Mouse (Mus musculus): ENCODE measurements around the gene Trib2. TPM values are rescaled to one million over a fixed set of nuclear protein-coding genes. Genes with fewer than 3 reads are reported as not detected.

The Trib2 gene
- polyA plus RNA-seq, 1 experiment from 2014 or later: 22.5 TPM

GRCm38 (mm10) chr12:15832674-15833052 lies 15.9 kb upstream of the Trib2 start:
- Histone ChIP-seq H3K27me3 (replicated peaks) (no peaks in the 10 kb centered on the region), H3K4me2 (no peak overlapping the region), H3K4me3 (replicated peaks) (no peak overlapping the region), H3K4me1 (no peaks in the 10 kb centered on the region), H3K27ac (no peak overlapping the region), H3K9me3 (no peaks in the 10 kb centered on the region), H3K36me3 (no peaks in the 10 kb centered on the region), H3K9ac (no peak overlapping the region)
- ATAC-seq (ENCODE audit: insufficient read depth, low FRiP score, low read depth): no peak
- WGBS: 89% methylated on average over 7 of the region's 7 CpGs

- Histone ChIP-seq H3K36me3 (no peaks in the 10 kb centered on the region), H3K4me2 (no peak overlapping the region), H3K9ac (no peak overlapping the region), H3K4me1 (no peaks in the 10 kb centered on the region), H3K27me3 (replicated peaks) (no peaks in the 10 kb centered on the region), H3K4me3 (replicated peaks) (no peak overlapping the region), H3K9me3 (no peaks in the 10 kb centered on the region), H3K27ac (no peak overlapping the region)
- ATAC-seq (ENCODE audit: insufficient read depth, low FRiP score, low read depth): no peak
- WGBS: 80% methylated on average over 3 of the region's 3 CpGs
These were observed 15.4 kb upstream of the Trib2 start for GRCm38 (mm10) chr12:15831941-15832673.

DNA sequence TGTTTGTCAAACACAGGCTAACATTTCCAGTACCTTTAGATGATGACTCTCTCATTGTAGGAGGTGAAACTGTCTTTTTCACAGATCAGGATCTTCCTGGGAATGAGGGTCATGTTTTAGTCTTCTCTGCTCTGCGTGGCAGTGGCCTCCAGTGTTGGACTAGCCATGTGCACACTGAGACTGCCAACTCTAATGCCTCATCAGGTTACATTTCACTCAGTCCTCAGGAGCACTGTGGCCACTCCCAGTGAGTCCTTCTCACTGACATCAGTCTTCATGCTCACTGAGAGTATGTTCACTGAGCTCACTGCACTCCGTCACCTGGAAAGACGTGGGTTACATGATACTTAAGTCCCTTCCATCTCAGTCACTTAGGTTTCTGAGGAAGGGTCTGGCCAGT lies 14.0 kb upstream of the Trib2 start:
- no peaks in the 10 kb centered on the region for H3K4me1 ChIP-seq
- WGBS: 77% methylated on average over 3 of the region's 3 CpGs
- H3K4me3 ChIP-seq (replicated peaks): no peak overlapping the region
- ATAC-seq (ENCODE audit: insufficient read depth, low FRiP score, low read depth): no peak
- no peaks in the 10 kb centered on the region for H3K9me3 ChIP-seq
- H3K36me3 ChIP-seq: no peaks in the 10 kb centered on the region
- H3K9ac ChIP-seq: no peak overlapping the region
- no peak overlapping the region for H3K4me2 ChIP-seq
- no peaks in the 10 kb centered on the region for H3K27me3 ChIP-seq (replicated peaks)
- no peak overlapping the region for H3K27ac ChIP-seq

DNA sequence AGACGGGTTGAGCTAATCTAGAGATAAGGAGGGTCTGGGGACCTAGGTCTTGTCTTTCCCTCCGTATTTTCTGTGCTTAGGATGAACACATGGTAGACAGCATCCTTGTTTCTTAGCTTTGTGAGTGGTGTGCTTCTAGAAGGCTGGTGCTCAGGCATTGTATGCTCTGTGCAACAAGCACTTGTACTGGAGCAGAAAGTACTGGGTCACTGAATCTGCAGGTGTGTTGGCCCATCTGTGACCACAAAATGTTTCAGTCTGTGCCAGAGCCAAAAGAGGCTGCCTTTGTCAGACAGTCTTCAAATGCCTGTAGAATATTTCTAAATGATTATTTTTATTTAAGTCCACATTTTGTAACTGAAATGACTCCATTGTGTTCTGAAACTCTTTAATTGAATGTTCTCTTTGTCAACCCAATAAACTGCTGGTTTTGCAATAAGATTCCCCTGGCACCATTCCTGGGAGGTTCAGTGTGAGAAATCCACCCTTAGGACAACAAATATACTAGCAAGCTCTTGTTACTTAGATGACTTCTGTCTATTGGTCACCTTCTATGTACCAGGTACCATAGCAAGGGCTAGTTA lies 12.2 kb upstream of the Trib2 start:
- Histone ChIP-seq H3K27ac (no peak overlapping the region), H3K4me3 (replicated peaks) (no peak overlapping the region), H3K4me1 (no peaks in the 10 kb centered on the region), H3K9me3 (no peaks in the 10 kb centered on the region), H3K36me3 (no peaks in the 10 kb centered on the region), H3K27me3 (replicated peaks) (no peaks in the 10 kb centered on the region), H3K9ac (no peak overlapping the region), H3K4me2 (no peak overlapping the region)
- no peak for ATAC-seq (ENCODE audit: insufficient read depth, low FRiP score, low read depth)
- 55% methylated on average over 2 of the region's 2 CpGs for WGBS

- Histone ChIP-seq H3K4me3 (replicated peaks) (no peak overlapping the region), H3K27me3 (replicated peaks) (no peaks in the 10 kb centered on the region), H3K4me2 (no peak overlapping the region), H3K4me1 (0 out of 2 replicates have a peak, but pooled peaks cover 6% of the 10 kb centered on the region), H3K27ac (no peak overlapping the region), H3K9ac (no peak overlapping the region), H3K36me3 (no peaks in the 10 kb centered on the region), H3K9me3 (no peaks in the 10 kb centered on the region)
- no peak for ATAC-seq (ENCODE audit: insufficient read depth, low FRiP score, low read depth)
These were observed 4.3 kb upstream of the Trib2 start for GRCm38 (mm10) chr12:15821019-15821418.

DNA sequence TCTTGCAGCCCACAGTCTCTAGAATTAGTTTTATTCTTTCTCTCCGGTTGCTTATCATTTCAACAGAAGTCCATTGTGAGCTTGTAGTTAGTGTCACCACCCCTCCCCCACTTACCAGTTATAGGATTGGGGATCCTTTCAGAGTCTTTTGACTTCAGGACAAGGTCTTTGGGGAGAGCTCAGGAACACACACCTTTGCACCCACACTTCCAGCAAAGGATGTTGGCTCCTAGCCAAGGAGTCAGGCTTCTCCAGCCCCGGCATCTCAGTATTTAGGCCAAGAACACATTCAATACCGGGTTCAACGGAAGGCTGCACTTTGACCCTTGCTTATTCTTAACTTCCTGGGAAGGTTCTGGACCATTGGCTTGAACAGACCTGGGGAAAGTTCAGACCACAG lies 643 bp upstream of the Trib2 start:
- no peaks in the 10 kb centered on the region for H3K27me3 ChIP-seq (replicated peaks)
- H3K9me3 ChIP-seq: no peaks in the 10 kb centered on the region
- 0 out of 2 replicates have a peak, but pooled peaks cover 6% of the 10 kb centered on the region for H3K4me1 ChIP-seq
- peak overlapping the region; percentile 91 for H3K4me2 ChIP-seq
- WGBS: 19% methylated on average over 4 of the region's 4 CpGs
- H3K27ac ChIP-seq: peak overlapping the region; percentile 89; the same call in 1 of the 2 replicates
- peak overlapping the region; percentile 76 for H3K4me3 ChIP-seq (replicated peaks)
- ATAC-seq (ENCODE audit: insufficient read depth, low FRiP score, low read depth): no peak
- no peaks in the 10 kb centered on the region for H3K36me3 ChIP-seq
- peak overlapping the region; percentile 37; the same call in 1 of the 2 replicates for H3K9ac ChIP-seq

GRCm38 (mm10) chr12:15816254-15816605 lies 492 bp downstream of the Trib2 start:
- Histone ChIP-seq H3K4me1 (0 out of 2 replicates have a peak, but pooled peaks cover 6% of the 10 kb centered on the region), H3K27ac (peak overlapping the region; percentile 89), H3K4me3 (replicated peaks) (peak overlapping the region; percentile 76), H3K4me2 (peak overlapping the region; percentile 91), H3K36me3 (no peaks in the 10 kb centered on the region), H3K27me3 (replicated peaks) (no peaks in the 10 kb centered on the region), H3K9me3 (no peaks in the 10 kb centered on the region), H3K9ac (peak overlapping the region; percentile 85; the same call in 1 of the 2 replicates)
- 0% methylated on average over 23 of the region's 23 CpGs for WGBS
- ATAC-seq (ENCODE audit: insufficient read depth, low FRiP score, low read depth): no peak

DNA sequence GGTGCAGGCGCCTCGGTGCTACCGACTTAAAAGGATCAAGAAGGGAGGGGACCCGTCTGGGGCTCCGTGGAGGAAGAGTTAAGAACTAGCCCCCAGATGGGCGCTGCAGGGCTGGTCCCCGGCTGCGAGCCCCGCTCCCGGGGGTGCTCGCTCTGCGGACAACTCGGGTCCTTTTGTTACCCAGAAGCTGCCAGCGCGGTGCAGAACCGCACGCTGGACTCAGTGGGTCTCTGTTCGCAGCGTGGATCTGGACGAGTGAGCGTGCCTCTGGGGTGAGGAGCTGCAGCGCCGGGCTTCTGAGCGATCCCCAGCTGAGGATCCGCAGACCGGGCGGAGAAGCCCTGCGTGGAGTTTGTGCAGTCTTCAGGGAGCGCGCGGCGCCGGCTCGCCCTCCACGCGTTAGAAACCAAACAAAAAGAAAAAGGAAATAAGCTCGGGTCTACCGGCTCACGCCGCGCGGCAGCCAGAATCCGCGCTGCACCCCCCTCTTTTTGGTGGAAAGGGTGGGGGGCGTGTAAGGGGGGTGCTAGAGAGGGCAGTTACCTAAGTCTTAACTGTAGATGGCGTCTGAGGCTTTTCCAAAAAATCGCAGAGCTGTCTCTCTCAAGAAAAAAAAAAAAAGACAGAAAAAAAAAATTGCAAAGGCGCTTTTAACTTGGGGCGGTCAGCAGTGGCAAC lies 1.0 kb downstream of the Trib2 start:
- H3K36me3 ChIP-seq: no peaks in the 10 kb centered on the region
- WGBS: under 1% methylated on average over 49 of the region's 49 CpGs
- H3K4me2 ChIP-seq: peak overlapping the region; percentile 91
- no peaks in the 10 kb centered on the region for H3K9me3 ChIP-seq
- peak; percentile 25; the same call in 1 of the 2 replicates for ATAC-seq (ENCODE audit: insufficient read depth, low FRiP score, low read depth)
- H3K27me3 ChIP-seq (replicated peaks): no peaks in the 10 kb centered on the region
- H3K9ac ChIP-seq: peak overlapping the region; percentile 85
- 0 out of 2 replicates have a peak, but pooled peaks cover 11% of the 10 kb centered on the region for H3K4me1 ChIP-seq
- H3K4me3 ChIP-seq (replicated peaks): peak overlapping the region; percentile 76
- H3K27ac ChIP-seq: peak overlapping the region; percentile 89

- Histone ChIP-seq H3K4me2 (peak overlapping the region; percentile 91), H3K4me3 (replicated peaks) (peak overlapping the region; percentile 76), H3K36me3 (no peaks in the 10 kb centered on the region), H3K9me3 (no peaks in the 10 kb centered on the region), H3K9ac (peak overlapping the region; percentile 85), H3K27ac (peak overlapping the region; percentile 89), H3K4me1 (0 out of 2 replicates have a peak, but pooled peaks cover 11% of the 10 kb centered on the region), H3K27me3 (replicated peaks) (no peaks in the 10 kb centered on the region)
- WGBS: under 1% methylated on average over 23 of the region's 23 CpGs
- no peak for ATAC-seq (ENCODE audit: insufficient read depth, low FRiP score, low read depth)
These were observed 1.5 kb downstream of the Trib2 start for GRCm38 (mm10) chr12:15815170-15815575.

- Histone ChIP-seq H3K27ac (peak overlapping the region; percentile 89), H3K36me3 (no peaks in the 10 kb centered on the region), H3K9ac (peak overlapping the region; percentile 85), H3K4me2 (peak overlapping the region; percentile 91), H3K9me3 (no peaks in the 10 kb centered on the region), H3K4me1 (0 out of 2 replicates have a peak, but pooled peaks cover 11% of the 10 kb centered on the region), H3K27me3 (replicated peaks) (no peaks in the 10 kb centered on the region), H3K4me3 (replicated peaks) (peak overlapping the region; percentile 76)
- no peak for ATAC-seq (ENCODE audit: insufficient read depth, low FRiP score, low read depth)
- 2% methylated on average over 30 of the region's 32 CpGs for WGBS
These were observed 2.3 kb downstream of the Trib2 start for GRCm38 (mm10) chr12:15814249-15815081.

GRCm38 (mm10) chr12:15813819-15814165 lies 2.9 kb downstream of the Trib2 start:
- Histone ChIP-seq H3K4me3 (replicated peaks) (peak overlapping the region; percentile 76), H3K27me3 (replicated peaks) (no peaks in the 10 kb centered on the region), H3K4me1 (0 out of 2 replicates have a peak, but pooled peaks cover 11% of the 10 kb centered on the region), H3K4me2 (peak overlapping the region; percentile 91), H3K27ac (no peak overlapping the region; the same call in 1 of the 2 replicates), H3K36me3 (no peaks in the 10 kb centered on the region), H3K9ac (no peak overlapping the region), H3K9me3 (no peaks in the 10 kb centered on the region)
- 11% methylated on average over 5 of the region's 5 CpGs for WGBS
- no peak for ATAC-seq (ENCODE audit: insufficient read depth, low FRiP score, low read depth)

Data from stomach, embryonic 15.5 days (tissue).